In the genomic region with DNA sequence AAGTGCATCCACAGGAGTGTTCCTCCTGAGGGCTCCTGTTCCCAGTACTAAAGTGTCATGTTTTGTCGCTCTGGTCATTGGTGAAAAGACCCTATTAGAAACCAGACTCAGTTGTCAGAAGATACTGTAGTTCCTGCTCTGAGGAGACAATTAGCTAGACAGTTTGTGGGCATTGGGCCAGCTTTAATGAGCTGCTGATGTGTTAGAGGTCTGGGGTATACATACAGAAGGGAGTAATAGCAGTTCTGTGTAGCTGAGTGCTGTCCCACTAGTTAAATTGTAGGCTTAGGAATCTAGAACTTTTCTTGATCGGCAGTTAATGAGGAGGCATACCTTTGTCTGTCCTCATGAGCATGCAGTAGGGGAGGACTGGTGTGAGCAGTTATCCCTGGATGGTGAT, we compare ENCODE assay signal across 13 mouse cellular contexts.
"Had no signal": no experiment of that assay in that cellular context is flagged by ENCODE, and none has a peak within 500 bp of the region (broad histone marks: within the 10 kb centered on the region; RNA-seq: fewer than 3 reads in every experiment).

No protein-coding gene starts in this region.

- DNase-seq: kidney, postnatal 36 days; layer of hippocampus, adult 9-11 months; layer of hippocampus, postnatal 36 days; lung, postnatal 36 days; right cerebral cortex, postnatal 4 days; spleen, adult 18-20 months; thymus, adult 18-20 months; thymus, postnatal 14 days had no signal

- H3K9me3 ChIP-seq: limb, embryonic 15.5 days; liver, embryonic 12.5 days; lung, embryonic 15.5 days had no signal

- H3K4me1 ChIP-seq: limb, embryonic 15.5 days; liver, embryonic 12.5 days; lung, embryonic 15.5 days had no signal

- H3K9ac ChIP-seq: limb, embryonic 15.5 days; liver, embryonic 12.5 days; lung, embryonic 15.5 days had no signal

- ATAC-seq: liver, embryonic 12.5 days; midbrain, embryonic 16.5 days had no signal

- H3K27ac ChIP-seq: kidney, postnatal 0 days; limb, embryonic 15.5 days; liver, embryonic 12.5 days; lung, embryonic 15.5 days had no signal

- H3K27me3 ChIP-seq: limb, embryonic 15.5 days; liver, embryonic 12.5 days; lung, embryonic 15.5 days had no signal

- H3K4me3 ChIP-seq: limb, embryonic 15.5 days; liver, embryonic 12.5 days; lung, embryonic 15.5 days had no signal

- H3K4me2 ChIP-seq: limb, embryonic 15.5 days; liver, embryonic 12.5 days; lung, embryonic 15.5 days had no signal
